Mouse (Mus musculus): ENCODE data around the gene Ccdc28b. TPM values are rescaled to one million over a fixed set of nuclear protein-coding genes. Genes with fewer than 3 reads are reported as not detected.

Gene Ccdc28b
- total RNA-seq (2021), result 10 to 100 TPM; 50.9 to 67.0 TPM
- long read RNA-seq, experiment 1, transcript Ccdc28b-201 (6 exons, 879 nt), result major isoform, 6 of 10 reads
- long read RNA-seq, experiment 1, partial matches to known transcripts, result 1 of 10 reads
- long read RNA-seq, experiment 1, other reads (novel, unspliced or antisense), result 2 of 10 reads
- long read RNA-seq, experiment 2, transcript Ccdc28b-201 (6 exons, 879 nt), result major isoform, 6 of 18 reads
- long read RNA-seq, experiment 2, partial matches to known transcripts, result 4 of 18 reads
- long read RNA-seq, experiment 2, other reads (novel, unspliced or antisense), result 6 of 18 reads

DNA sequence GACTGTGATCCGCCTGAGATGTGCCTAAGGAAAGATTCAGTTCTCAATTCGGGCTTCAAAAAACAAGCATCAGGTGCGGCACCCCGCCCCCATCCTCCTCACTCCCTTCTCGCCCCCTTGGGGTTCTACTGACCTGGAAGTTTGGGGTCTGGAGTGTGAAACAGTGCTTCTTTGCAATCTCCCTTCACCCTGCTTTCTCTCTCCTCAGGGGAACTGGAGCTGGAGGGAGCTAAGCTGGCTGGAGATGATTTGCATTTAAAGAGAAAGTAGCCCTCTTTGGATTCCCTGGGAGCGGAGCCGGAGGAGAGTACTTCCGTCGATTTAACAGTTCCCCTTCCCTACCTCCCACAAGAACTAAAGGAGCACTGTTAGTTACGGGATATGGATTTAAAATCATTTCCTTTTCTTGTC lies at the start of gene Ccdc28b:
Ccdc28b (minus strand) TSS at position 267 of the 411 bp plus-strand sequence.
- DNase-seq (ENCODE audit: extremely low spot score in 1 of 2, low spot score in 2 of 2), result peak; percentile 55 to 56
- peak within 1 kb of the TSS; percentile 97 for H3K27ac ChIP-seq
- no peak for TF ChIP-seq CTCF (IDR thresholded peaks at IDR 0.05)
- H3K4me3 ChIP-seq, result peak within 1 kb of the TSS; percentile 80
- intact Hi-C loops (cut with DNase I), result loop anchor here (2.0 kb wide), 1 partner anchor 17 kb away; the partner anchor contains the start of gene Txlna

DNA sequence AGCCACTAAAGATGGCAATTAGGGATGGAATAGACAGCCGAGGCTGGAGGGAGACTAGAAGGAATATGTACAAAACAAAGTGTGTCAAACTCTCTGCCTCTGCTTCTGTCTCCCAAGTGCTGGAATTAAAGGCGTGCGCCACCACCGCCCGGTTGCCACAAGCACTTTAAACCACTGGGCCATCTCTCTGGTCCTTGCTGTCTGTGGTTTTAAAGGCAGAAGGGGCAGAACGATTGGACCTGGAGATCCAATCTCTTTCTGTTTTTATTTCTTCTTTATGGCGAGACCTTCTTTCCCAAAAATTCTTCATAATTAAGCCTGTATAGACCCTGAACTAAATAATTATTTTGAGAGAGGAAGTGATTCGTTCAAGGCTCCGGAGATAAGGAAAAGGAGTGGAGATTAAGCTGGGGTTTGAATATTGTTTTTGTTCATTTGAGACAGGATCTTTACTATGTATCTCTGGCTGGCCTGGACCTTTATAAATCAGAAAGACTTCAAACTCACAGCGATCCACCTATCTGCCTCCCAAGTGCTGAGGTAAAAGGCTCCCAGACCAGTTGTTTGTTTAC lies 49.2 kb upstream of the Ccdc28b start:
- DNase-seq (ENCODE audit: extremely low spot score in 1 of 2, low spot score in 2 of 2), result no peak
- peak overlapping the region; percentile 90 for H3K4me3 ChIP-seq
- no peak; the same call in 1 of the 2 replicates for TF ChIP-seq CTCF (IDR thresholded peaks at IDR 0.05)
- H3K27ac ChIP-seq, result peak overlapping the region; percentile 93
- intact Hi-C loops (cut with DNase I), result loop anchor here (1.0 to 2.0 kb wide), 3 partner anchors 23 to 70 kb away; partner anchors contain the start of genes Khdrbs1 and Tmem39b

DNA sequence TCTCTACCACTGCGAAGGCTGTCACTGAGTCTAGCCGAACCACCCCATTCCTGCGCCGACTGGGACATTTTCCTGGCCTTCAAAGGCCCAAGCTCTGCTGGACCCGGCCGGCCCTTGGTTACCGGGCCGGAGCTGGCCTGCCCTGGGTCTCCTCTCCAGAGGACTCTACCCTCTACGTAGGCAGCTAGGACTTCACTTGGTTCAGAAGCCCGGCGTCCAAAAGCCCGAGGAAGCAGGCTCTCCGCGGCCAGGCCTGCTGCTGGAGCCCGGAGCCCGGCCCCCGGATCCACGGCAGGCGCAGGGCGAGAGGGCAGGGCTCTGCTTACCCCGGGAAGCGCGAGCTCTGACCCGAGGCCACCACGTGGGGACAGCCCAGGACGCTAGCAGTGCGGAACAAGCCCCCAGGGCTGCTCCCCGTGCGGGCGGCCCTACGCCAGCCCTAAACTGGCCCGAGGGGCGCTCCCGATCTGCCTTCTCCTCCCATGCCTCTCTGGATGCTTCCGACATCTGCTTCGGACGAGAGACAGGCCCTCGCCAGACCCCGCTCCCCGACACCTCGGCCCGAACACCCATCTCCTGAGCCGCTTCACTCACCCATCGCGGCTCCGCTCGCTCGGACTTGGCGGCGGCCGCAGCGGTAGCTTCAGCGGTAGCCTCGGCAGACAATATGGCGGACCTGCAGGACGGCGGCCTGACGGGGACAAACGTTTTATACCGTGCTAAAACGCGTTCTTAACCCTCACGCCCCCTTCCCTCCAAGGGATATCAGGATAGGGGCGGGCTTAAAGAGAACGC lies 48.5 kb upstream of the Ccdc28b start, which contains the start of gene Kpna6:
Kpna6 (minus strand) TSS at position 685 of the 795 bp plus-strand sequence.
- intact Hi-C loops (cut with DNase I), result loop anchor here (1.0 to 2.0 kb wide), 3 partner anchors 24 to 71 kb away; partner anchors contain the start of genes Khdrbs1 and Tmem39b
- peak; percentile 91 to 94 for DNase-seq (ENCODE audit: extremely low spot score in 1 of 2, low spot score in 2 of 2)
- peak within 1 kb of the TSS; percentile 93 for H3K27ac ChIP-seq
- no peak for TF ChIP-seq CTCF (IDR thresholded peaks at IDR 0.05)
- peak within 1 kb of the TSS; percentile 90 for H3K4me3 ChIP-seq

DNA sequence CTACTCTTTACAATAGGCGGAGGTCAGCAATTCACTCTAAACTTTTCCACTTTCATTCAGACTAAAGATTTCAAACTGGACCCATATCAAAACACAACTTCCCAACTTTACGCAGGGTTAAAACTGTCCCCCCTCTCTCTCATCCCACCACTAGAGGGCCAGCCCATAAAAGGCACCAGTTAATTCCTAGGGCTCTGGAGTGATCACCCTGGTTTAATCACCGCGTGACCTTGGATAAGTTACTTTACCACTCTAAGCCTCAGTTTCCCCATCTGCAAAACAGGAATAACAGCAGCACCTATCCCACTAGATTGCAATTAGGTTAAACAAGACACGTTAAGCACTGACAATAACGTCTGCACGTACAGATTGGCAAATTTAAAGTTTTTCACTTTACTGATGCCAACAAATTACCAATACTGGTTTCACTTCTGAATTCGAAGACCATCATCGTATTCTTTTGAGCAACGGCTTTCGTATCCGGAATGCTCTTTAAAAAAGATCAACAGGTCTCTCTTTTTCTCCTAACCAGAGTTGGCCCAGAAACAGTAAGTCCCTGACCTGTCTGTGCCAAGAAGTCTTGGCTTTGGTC lies 47.8 kb upstream of the Ccdc28b start:
- H3K4me3 ChIP-seq, result peak overlapping the region; percentile 90
- TF ChIP-seq CTCF (IDR thresholded peaks at IDR 0.05), result peak; percentile 85
- intact Hi-C loops (cut with DNase I), result loop anchor here (1.0 to 2.0 kb wide), 3 partner anchors 25 to 71 kb away; partner anchors contain the start of genes Khdrbs1 and Tmem39b
- peak overlapping the region; percentile 93 for H3K27ac ChIP-seq
- no peak for DNase-seq (ENCODE audit: extremely low spot score in 1 of 2, low spot score in 2 of 2)

DNA sequence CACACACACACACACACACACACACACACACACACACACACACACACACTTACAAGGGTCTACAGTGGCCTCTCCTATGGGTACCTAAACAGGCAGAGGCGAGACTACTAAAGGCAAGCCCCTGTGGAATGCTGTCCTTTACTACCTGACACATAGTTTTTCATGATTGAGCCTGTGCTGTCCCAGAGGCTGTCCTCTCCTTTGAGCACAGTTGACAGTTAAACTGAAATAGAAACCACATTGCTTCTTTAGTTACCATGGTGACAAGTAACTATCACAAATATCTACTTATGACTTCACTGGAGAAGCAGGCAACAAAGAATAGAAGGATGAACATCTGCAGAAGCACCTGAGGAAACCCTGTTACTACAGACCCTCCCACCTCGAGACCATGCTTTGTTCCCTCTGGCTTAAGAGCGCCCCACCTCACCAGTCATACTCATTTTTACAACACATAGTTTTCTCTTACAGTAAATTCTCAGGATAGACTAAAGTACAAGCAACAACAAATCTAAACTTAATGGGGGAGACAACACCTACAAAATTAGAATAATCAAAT lies 38.6 kb upstream of the Ccdc28b start:
- Histone ChIP-seq H3K4me3 (no peak overlapping the region), H3K27ac (no peak overlapping the region)
- intact Hi-C loops (cut with DNase I), result no loop called here
- TF ChIP-seq CTCF (IDR thresholded peaks at IDR 0.05), result no peak
- no peak for DNase-seq (ENCODE audit: extremely low spot score in 1 of 2, low spot score in 2 of 2)

DNA sequence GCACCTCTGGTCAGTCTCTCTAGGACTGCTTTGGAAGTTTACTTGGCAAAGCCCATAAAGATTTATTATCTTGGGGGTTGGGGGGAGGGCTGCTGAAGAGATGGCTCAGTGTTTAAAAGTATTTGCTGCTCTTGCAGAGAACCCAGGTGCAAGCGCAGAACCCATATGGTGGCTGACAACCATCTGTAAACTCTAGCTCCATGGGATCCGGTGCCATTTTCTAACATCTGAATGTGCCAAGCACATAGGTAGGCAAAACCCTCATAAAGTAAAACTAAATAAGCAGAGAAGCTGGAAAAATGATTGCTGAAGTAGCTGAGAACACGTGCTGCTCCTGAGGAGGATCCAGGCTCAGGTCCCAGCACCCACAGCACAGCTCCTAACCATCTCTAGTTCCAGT lies 37.8 kb upstream of the Ccdc28b start:
- DNase-seq (ENCODE audit: extremely low spot score in 1 of 2, low spot score in 2 of 2), result no peak
- no peak overlapping the region for H3K4me3 ChIP-seq
- intact Hi-C loops (cut with DNase I), result no loop called here
- no peak overlapping the region for H3K27ac ChIP-seq
- no peak for TF ChIP-seq CTCF (IDR thresholded peaks at IDR 0.05)

DNA sequence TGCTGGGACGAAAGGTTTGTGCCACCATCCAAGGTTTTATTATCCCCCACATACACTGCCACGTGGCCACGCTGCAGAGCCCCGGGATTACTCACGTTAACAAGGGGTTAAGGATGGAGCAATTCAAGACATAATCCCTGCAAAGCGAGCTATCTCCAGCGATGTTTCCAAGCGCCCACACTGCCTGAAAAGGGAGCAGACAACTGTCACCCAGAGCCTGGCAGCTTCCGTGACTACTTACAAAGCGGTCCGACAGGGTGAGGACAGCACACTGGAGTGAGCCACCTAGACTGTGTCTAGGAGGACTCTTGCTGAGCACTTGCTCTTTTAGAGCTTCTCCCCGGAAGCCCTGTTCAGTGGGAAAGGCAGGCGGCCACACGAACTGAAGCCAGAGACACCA lies 31.0 kb upstream of the Ccdc28b start:
- no peak overlapping the region for H3K4me3 ChIP-seq
- intact Hi-C loops (cut with DNase I), result no loop called here

DNA sequence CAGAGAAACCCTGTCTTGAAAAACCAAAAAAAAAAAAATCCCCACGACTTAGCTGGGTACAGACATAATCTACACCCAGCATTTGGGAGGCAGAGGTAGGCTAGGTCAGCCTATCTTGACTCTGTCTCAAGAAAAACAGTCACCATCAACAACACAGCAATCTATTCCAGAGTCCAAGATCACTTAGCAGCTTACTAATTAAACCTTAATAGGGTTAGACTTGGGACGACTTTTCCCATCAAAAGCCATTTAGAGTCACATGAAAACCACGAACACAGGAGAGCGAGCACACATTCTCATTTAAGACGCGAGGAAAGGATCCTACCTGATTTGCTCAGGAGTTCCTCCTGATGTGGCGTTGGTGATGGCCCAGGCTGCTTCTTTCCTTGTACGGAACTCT lies 26.6 kb upstream of the Ccdc28b start:
- intact Hi-C loops (cut with DNase I), result no loop called here
- Histone ChIP-seq H3K27ac (no peak overlapping the region), H3K4me3 (no peak overlapping the region)
- no peak for TF ChIP-seq CTCF (IDR thresholded peaks at IDR 0.05)
- DNase-seq (ENCODE audit: extremely low spot score in 1 of 2, low spot score in 2 of 2), result no peak

More for the DNA sequence above, 31.0 kb upstream of the Ccdc28b start:
- no peak for TF ChIP-seq CTCF (IDR thresholded peaks at IDR 0.05)
- H3K27ac ChIP-seq, result peak overlapping the region; percentile 8; the same call in 1 of the 2 replicates
- no peak for DNase-seq (ENCODE audit: extremely low spot score in 1 of 2, low spot score in 2 of 2)

DNA sequence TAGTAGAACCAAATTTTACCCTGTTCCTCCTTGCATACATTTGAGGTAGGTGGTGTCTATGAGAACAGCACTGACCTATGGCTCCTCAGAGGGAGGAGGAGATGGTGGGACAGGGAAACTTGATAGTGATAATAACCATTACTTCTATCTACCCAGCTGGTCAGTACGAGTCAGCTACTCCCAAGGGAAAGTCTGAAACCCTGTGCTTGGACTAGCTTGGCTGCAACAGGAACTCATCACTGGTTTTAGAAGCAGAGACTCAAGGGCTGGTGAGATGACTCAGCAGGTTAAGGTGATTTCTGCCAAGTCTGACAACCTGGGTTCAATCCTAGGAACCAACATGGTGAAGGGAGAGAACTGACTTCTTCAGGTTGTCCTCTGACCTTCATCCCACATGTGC lies 24.9 kb upstream of the Ccdc28b start:
- H3K27ac ChIP-seq, result no peak overlapping the region
- intact Hi-C loops (cut with DNase I), result no loop called here

DNA sequence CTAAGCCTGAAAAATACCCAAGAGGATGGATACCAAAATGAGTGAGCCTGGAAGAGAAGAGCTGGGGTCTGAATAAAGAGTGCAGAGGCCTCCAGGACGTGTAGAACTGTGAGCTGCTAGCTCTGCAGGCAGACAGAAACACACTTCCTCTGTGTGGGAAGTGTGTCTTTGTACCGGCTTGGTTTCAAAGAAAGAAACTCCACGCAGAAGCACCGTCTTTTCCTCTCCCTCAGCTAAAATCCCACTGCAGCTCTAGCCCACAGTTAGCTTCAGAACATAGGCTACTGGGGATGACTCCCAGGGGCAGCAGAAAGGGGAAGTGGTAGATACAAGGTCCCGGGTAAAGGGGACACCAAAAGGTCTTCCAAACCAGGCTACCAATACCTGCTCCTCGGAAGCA lies 21.5 kb upstream of the Ccdc28b start:
- intact Hi-C loops (cut with DNase I), result no loop called here
- H3K4me3 ChIP-seq, result no peak overlapping the region
- no peak for DNase-seq (ENCODE audit: extremely low spot score in 1 of 2, low spot score in 2 of 2)
- H3K27ac ChIP-seq, result peak overlapping the region; percentile 80
- TF ChIP-seq CTCF (IDR thresholded peaks at IDR 0.05), result no peak

More for the DNA sequence above, 24.9 kb upstream of the Ccdc28b start:
- no peak overlapping the region for H3K4me3 ChIP-seq
- TF ChIP-seq CTCF (IDR thresholded peaks at IDR 0.05), result no peak
- DNase-seq (ENCODE audit: extremely low spot score in 1 of 2, low spot score in 2 of 2), result no peak

DNA sequence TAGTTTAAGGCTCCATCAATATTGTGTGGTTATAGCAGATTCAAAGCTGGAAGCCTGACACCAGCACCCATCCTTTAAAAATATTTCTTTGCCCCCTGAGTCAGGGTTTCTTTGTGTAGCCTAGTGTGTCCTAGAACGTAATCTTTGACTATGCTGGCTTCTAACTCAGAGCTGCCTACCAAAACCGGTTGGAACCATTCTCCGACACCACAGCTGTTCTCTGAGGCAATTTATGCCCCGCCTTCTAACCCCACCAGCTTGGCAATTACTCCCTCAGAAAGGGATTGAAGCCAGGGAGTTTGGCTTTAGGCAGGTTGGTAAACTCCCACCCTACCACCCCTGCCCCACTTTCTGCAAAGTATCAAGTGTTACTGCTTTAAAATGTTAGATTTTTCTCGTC lies 18.0 kb upstream of the Ccdc28b start:
- peak overlapping the region; percentile 96; the same call in 1 of the 2 replicates for H3K27ac ChIP-seq

More for the DNA sequence above, 18.0 kb upstream of the Ccdc28b start:
- no peak for TF ChIP-seq CTCF (IDR thresholded peaks at IDR 0.05)
- H3K4me3 ChIP-seq, result peak overlapping the region; percentile 70
- intact Hi-C loops (cut with DNase I), result loop anchor here (2.0 kb wide), 1 partner anchor 17 kb away; no protein-coding TSS in a partner anchor
- no peak for DNase-seq (ENCODE audit: extremely low spot score in 1 of 2, low spot score in 2 of 2)
